Comparison of ENCODE assay signal across 21 mouse cellular contexts in the genomic region with DNA sequence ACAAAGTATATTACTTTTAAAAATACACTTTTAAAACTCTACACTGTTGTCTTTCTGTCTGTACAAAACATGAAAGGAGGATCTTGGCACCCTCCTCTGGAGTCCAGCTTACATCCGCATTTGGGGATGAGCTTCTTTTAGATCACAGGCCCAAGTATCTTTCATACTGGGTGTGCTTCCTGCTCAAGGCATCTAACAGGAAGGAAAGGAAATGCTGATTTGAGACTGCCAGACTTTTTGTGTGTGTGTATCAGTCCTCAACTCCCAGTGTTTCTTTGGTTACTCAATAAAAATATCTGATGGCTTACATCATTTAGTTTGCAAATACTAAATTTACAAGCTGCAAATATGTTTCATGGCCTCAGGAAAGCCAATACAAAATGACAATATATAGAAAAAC. TPM values are rescaled to one million over a fixed set of nuclear protein-coding genes. Genes with fewer than 3 reads are reported as not detected.
DNase-seq lines count a peak whose midpoint lies in the region; ATAC-seq lines count a peak whose summit lies in the region.
"Had no signal": no experiment of that assay in that cellular context is flagged by ENCODE, and none has a peak within 500 bp of the region (broad histone marks: within the 10 kb centered on the region; RNA-seq: fewer than 3 reads in every experiment).

No protein-coding gene starts in this region.

- DNase-seq in heart, adult 11 months: peak; percentile 93
- no peak for DNase-seq in heart, postnatal 36 days
- DNase-seq in kidney, adult 9 months: peak; percentile 28
- DNase-seq in kidney, postnatal 4 days: no peak
- DNase-seq in thymus, postnatal 0 days (ENCODE audit: low spot score): peak; percentile 23
- DNase-seq in thymus, adult 18-20 months: no peak
- DNase-seq in frontal cortex, postnatal 25 days (ENCODE audit: low spot score in 2 of 2): no peak
- DNase-seq: adrenal gland, postnatal 14 days; cerebellum, adult 8-10 months; gastrocnemius, postnatal 25 days; left cerebral cortex, postnatal 4 days; liver, embryonic 13.5 days; right cerebral cortex, postnatal 25 days; thymus, postnatal 25 days had no signal

- no peak for ATAC-seq in forebrain, embryonic 12.5 days (ENCODE audit: low FRiP score)

- no peak overlapping the region for H3K4me3 ChIP-seq in forebrain, embryonic 12.5 days (replicated peaks)
- H3K4me3 ChIP-seq: embryonic facial prominence, embryonic 15.5 days; hindbrain, embryonic 10.5 days; layer of hippocampus, adult 2 months; liver, embryonic 13.5 days; midbrain, embryonic 12.5 days had no signal

- no peak overlapping the region for H3K9ac ChIP-seq in forebrain, embryonic 12.5 days
- H3K9ac ChIP-seq: embryonic facial prominence, embryonic 15.5 days; liver, embryonic 13.5 days; midbrain, embryonic 12.5 days had no signal

- no peaks in the 10 kb centered on the region for H3K36me3 ChIP-seq in forebrain, embryonic 12.5 days (replicated peaks)
- H3K36me3 ChIP-seq: embryonic facial prominence, embryonic 15.5 days had no signal

- no peaks in the 10 kb centered on the region for H3K4me1 ChIP-seq in forebrain, embryonic 12.5 days
- H3K4me1 ChIP-seq: liver, embryonic 13.5 days; midbrain, embryonic 12.5 days had no signal

- no peaks in the 10 kb centered on the region for H3K27me3 ChIP-seq in forebrain, embryonic 12.5 days
- H3K27me3 ChIP-seq: CH12.LX; embryonic facial prominence, embryonic 15.5 days; liver, embryonic 13.5 days; midbrain, embryonic 12.5 days had no signal

- WGBS in forebrain, embryonic 12.5 days: 80% methylated on average over 1 of the region's 1 CpGs

- no peak overlapping the region for H3K4me2 ChIP-seq in forebrain, embryonic 12.5 days
- H3K4me2 ChIP-seq: embryonic facial prominence, embryonic 15.5 days; liver, embryonic 13.5 days; midbrain, embryonic 12.5 days had no signal

- intact Hi-C loops in heart, postnatal 36 days (cut with DNase I): no loop called here

- H3K27ac ChIP-seq in forebrain, embryonic 12.5 days: no peak overlapping the region
- H3K27ac ChIP-seq: embryonic facial prominence, embryonic 15.5 days; hindbrain, embryonic 10.5 days; layer of hippocampus, adult 2 months; liver, embryonic 13.5 days; midbrain, embryonic 12.5 days; stomach, postnatal 0 days had no signal

- no peaks in the 10 kb centered on the region for H3K9me3 ChIP-seq in forebrain, embryonic 12.5 days
- H3K9me3 ChIP-seq: embryonic facial prominence, embryonic 15.5 days; hindbrain, embryonic 10.5 days; liver, embryonic 13.5 days; midbrain, embryonic 12.5 days had no signal

RNA-seq across cellular contexts. Expression of a gene that starts 42.3 kb away (rescaled TPM):
- 100 to 1,000 TPM; 634 to 793 TPM for total RNA-seq in heart, postnatal 36 days (2021)
- 13.1 and 13.7 TPM in 2 replicates for polyA plus RNA-seq in thymus, postnatal 0 days (2015; fragmentation: Nextera tagmentation; extraction: Ambion mirVana)
- polyA plus RNA-seq in forebrain, embryonic 12.5 days (2016; fragmentation: Nextera tagmentation; extraction: Ambion mirVana): 12.9 and 13.1 TPM in 2 replicates

Comparison
In these comparisons a context has a peak if more than half of its experiments do, and no peak if none do; other contexts are left out.
1. DNase-seq: peak in heart, adult 11 months (single experiment), kidney, adult 9 months (single experiment) and thymus, postnatal 0 days (single experiment); none in heart, postnatal 36 days (0 of 2), kidney, postnatal 4 days (0 of 2), thymus, adult 18-20 months (0 of 2) and frontal cortex, postnatal 25 days (0 of 2).